Mouse (Mus musculus) CH12.LX (cell line): ENCODE data around the gene Ndrg2.
A peak's percentile ranks its signal among the peaks of the same experiment; 100 is the strongest.

Experiments used
- CTCF ChIP-seq, 2 experiments: IDR thresholded peaks in 1 of 2; conservative IDR thresholded peaks in 1 of 2; 2 replicates each; pipeline ENCODE4 v1.5.1; 2011 to 2012; ENCODE audit warnings: low read depth in 2 of 2, low read length in 2 of 2, improper control_type of control experiment in 1 of 2, inconsistent platforms in 1 of 2, mild to moderate bottlenecking in 1 of 2, moderate library complexity in 1 of 2
- EP300 ChIP-seq: IDR thresholded peaks from 2 replicates; pipeline ENCODE4 v1.6.1; 2011; ENCODE audit warnings: low read length, improper control_type of control experiment
- HCFC1 ChIP-seq: IDR thresholded peaks from 2 replicates; pipeline ENCODE4 v1.6.1; 2012; ENCODE audit warnings: low read depth, mild to moderate bottlenecking, inconsistent platforms, low read length, improper control_type of control experiment
- MAFK ChIP-seq: IDR thresholded peaks from 2 replicates; pipeline ENCODE4 v1.6.1; 2011; ENCODE audit warnings: low read length, improper control_type of control experiment; ENCODE audit not compliant: insufficient replicate concordance
- MYC ChIP-seq: IDR thresholded peaks from 2 replicates; pipeline ENCODE4 v1.6.1; 2011; ENCODE audit warnings: low read depth, mild to moderate bottlenecking, improper control_type of control experiment, low read length
- POLR2A ChIP-seq: IDR thresholded peaks from 2 replicates; pipeline ENCODE4 v1.6.1; 2011; ENCODE audit warnings: low read depth, mild to moderate bottlenecking, improper control_type of control experiment, low read length
- RAD21 ChIP-seq: IDR thresholded peaks from 2 replicates; pipeline ENCODE4 v1.6.1; 2011; ENCODE audit warnings: low read depth, mild to moderate bottlenecking, low read length, improper control_type of control experiment, moderate library complexity
- SIN3A ChIP-seq: IDR thresholded peaks from 2 replicates; pipeline ENCODE4 v1.6.1; 2012; ENCODE audit warnings: low read length, improper control_type of control experiment, inconsistent platforms
- TCF12 ChIP-seq: IDR thresholded peaks from 2 replicates; pipeline ENCODE4 v1.6.1; 2014; ENCODE audit warnings: low read depth, mild to moderate bottlenecking, inconsistent platforms, low read length, improper control_type of control experiment
- ZKSCAN1 ChIP-seq: IDR thresholded peaks from 2 replicates; pipeline ENCODE4 v1.6.1; 2012; ENCODE audit warnings: low read depth, inconsistent platforms, low read length, improper control_type of control experiment, borderline replicate concordance
- ZMIZ1 ChIP-seq: IDR thresholded peaks from 2 replicates; pipeline ENCODE4 v1.6.1; 2012; ENCODE audit warnings: low read depth, mild to moderate bottlenecking, inconsistent platforms, low read length, improper control_type of control experiment

DNA sequence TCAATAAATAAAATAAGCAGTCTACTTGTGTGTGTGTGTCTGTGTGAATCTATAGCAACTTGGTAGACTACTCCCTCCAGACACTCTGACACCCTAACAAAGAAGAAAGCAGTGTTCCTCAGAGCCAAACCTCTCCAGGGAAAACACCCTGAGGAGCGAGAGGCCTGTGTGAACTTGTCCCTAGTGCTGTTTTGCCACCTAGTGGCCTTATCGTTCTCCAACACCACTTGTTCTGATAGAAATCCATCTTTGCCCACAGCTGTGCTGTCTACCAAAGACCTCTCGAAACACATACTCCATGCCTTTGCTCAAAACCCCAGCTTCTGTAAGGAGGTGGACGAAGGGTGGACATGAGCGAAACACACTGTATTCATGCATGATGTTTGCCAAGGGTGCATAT lies 16.9 kb upstream of the Ndrg2 start:
- no peak for TF ChIP-seq MYC
- TF ChIP-seq CTCF (conservative IDR thresholded peaks at IDR 0.05 in 1 of 2, IDR thresholded peaks at IDR 0.05 in 1 of 2; ENCODE audit: low read depth in 2 of 2, low read length in 2 of 2) = peak; percentile 56 to 93
- no peak for TF ChIP-seq MAFK
- no peak for TF ChIP-seq POLR2A
- TF ChIP-seq EP300 = no peak
- TF ChIP-seq ZKSCAN1 = no peak
- no peak for TF ChIP-seq ZMIZ1
- TF ChIP-seq SIN3A = no peak
- peak; percentile 84 for TF ChIP-seq RAD21
- TF ChIP-seq TCF12 = no peak
- no peak for TF ChIP-seq HCFC1
